Mouse (Mus musculus) midbrain, embryonic 15.5 days (tissue): ENCODE data around the gene Gsta2. TPM values are rescaled to one million over a fixed set of nuclear protein-coding genes. Genes with fewer than 3 reads are reported as not detected.
"Not testable (repeated sequence)": the region's sequence is repeated elsewhere in the genome, so short reads cannot be mapped to it uniquely, and the experiment has no call there.

Source experiments
- ATAC-seq: fragments of 200-750 bp; cut with Nextera tagmentation; replicated peaks from 2 replicates; pipeline ENCODE4 v1.8.0; 2017; ENCODE audit warnings: moderate TSS enrichment
- H3K27ac ChIP-seq: fragments of 300-500 bp; sonication (generic); 2 replicates; pipeline ENCODE4 v1.5.1; 2015; ENCODE audit warnings: mild to moderate bottlenecking, inconsistent platforms
- H3K27me3 ChIP-seq: fragments of 300-500 bp; sonication (generic); replicated peaks from 2 replicates; pipeline ENCODE4 v1.6.1; 2015; ENCODE audit warnings: inconsistent platforms
- H3K36me3 ChIP-seq: fragments of 300-500 bp; sonication (generic); replicated peaks from 2 replicates; pipeline ENCODE4 v1.6.1; 2015; ENCODE audit warnings: inconsistent platforms
- H3K4me1 ChIP-seq: fragments of 300-500 bp; sonication (generic); 2 replicates; pipeline ENCODE4 v1.6.1; 2015; ENCODE audit warnings: inconsistent platforms
- H3K4me2 ChIP-seq: fragments of 300-500 bp; sonication (generic); 2 replicates; pipeline ENCODE4 v1.6.1; 2015; ENCODE audit warnings: inconsistent platforms, mild to moderate bottlenecking, moderate library complexity
- H3K4me3 ChIP-seq: fragments of 300-500 bp; sonication (generic); 2 replicates; pipeline ENCODE4 v1.5.1; 2015; ENCODE audit warnings: mild to moderate bottlenecking, inconsistent platforms
- H3K9ac ChIP-seq: fragments of 300-500 bp; sonication (generic); 2 replicates; pipeline ENCODE4 v1.6.1; 2015; ENCODE audit warnings: mild to moderate bottlenecking, inconsistent platforms
- H3K9me3 ChIP-seq: fragments of 300-500 bp; sonication (generic); 2 replicates; pipeline ENCODE4 v1.6.1; 2016; ENCODE audit warnings: inconsistent platforms
- WGBS: fragments of 180-500 bp; shearing (Covaris S2); methylation state at CpG from one replicate; pipeline ENCODE4 v1.1.7; 2015; ENCODE audit warnings: mixed read lengths; 5-methylcytosine and 5-hydroxymethylcytosine counted together
- polyA plus RNA-seq: library from polyadenylated mRNA; unstranded; fragments of >200 nt; fragmentation: Nextera tagmentation; extraction: Ambion mirVana; gene quantifications from 2 replicates; pipeline ENCODE4 v1.2.1, GENCODE M21; 2015

The Gsta2 gene
- polyA plus RNA-seq, 1 experiment from 2014 or later = not detected

- H3K36me3 ChIP-seq, ATAC-seq, H3K27ac ChIP-seq, H3K27me3 ChIP-seq, H3K9me3 ChIP-seq, H3K4me3 ChIP-seq, H3K9ac ChIP-seq, H3K4me1 ChIP-seq, H3K4me2 ChIP-seq: not testable (repeated sequence)
- WGBS = 61% methylated on average over 1 of the region's 1 CpGs
These were observed 66.5 kb downstream of the Gsta2 start for GRCm38 (mm10) chr9:78289063-78289462.

- not testable (repeated sequence) for H3K4me3 ChIP-seq, H3K4me2 ChIP-seq, H3K9ac ChIP-seq, H3K4me1 ChIP-seq, H3K27ac ChIP-seq, ATAC-seq, H3K27me3 ChIP-seq, H3K9me3 ChIP-seq, H3K36me3 ChIP-seq
- WGBS = 91% methylated on average over 4 of the region's 4 CpGs
These were observed 73.4 kb downstream of the Gsta2 start for GRCm38 (mm10) chr9:78282002-78282711.

Other genes starting within 250 kb of the Gsta2 start
- gene Fbxo9, start 246.7 kb downstream of the Gsta2 start, polyA plus RNA-seq = 67.5 and 75.1 TPM in 2 replicates
- gene Ick, start 246.6 kb downstream of the Gsta2 start, polyA plus RNA-seq = 43.0 and 46.3 TPM in 2 replicates
- 15.7 and 21.0 TPM in 2 replicates for gene Gsta4, start 173.0 kb downstream of the Gsta2 start, polyA plus RNA-seq
- gene Gsta1, start 125.1 kb downstream of the Gsta2 start, polyA plus RNA-seq = not detected in 2 replicates
- gene Gm3776, start 98.7 kb downstream of the Gsta2 start, polyA plus RNA-seq = not detected in 2 replicates
- gene Gm10639, start 65.9 kb downstream of the Gsta2 start, polyA plus RNA-seq = not detected in 2 replicates
- not detected in 2 replicates for gene Omt2a, start 41.0 kb downstream of the Gsta2 start, polyA plus RNA-seq
- gene Omt2b, start 28.2 kb downstream of the Gsta2 start, polyA plus RNA-seq = not detected in 2 replicates
- gene Dppa5a, start 12.4 kb upstream of the Gsta2 start, polyA plus RNA-seq = 5.6 and 6.3 TPM in 2 replicates
- 6.3 and 6.5 TPM in 2 replicates for gene Ooep, start 22.9 kb upstream of the Gsta2 start, polyA plus RNA-seq
- gene Ddx43, start 40.0 kb upstream of the Gsta2 start, polyA plus RNA-seq = 0.41 and 0.47 TPM in 2 replicates
- gene Cgas, start 87.4 kb upstream of the Gsta2 start, polyA plus RNA-seq = 0.68 and 0.80 TPM in 2 replicates
- 28.8 and 30.8 TPM in 2 replicates for gene Mto1, start 92.4 kb upstream of the Gsta2 start, polyA plus RNA-seq
- gene Gm17324, start 93.0 kb upstream of the Gsta2 start, polyA plus RNA-seq = 2.2 and 2.4 TPM in 2 replicates
- gene Eef1a1, start 133.4 kb upstream of the Gsta2 start, polyA plus RNA-seq = 3,193 and 3,214 TPM in 2 replicates
- 17.8 and 18.6 TPM in 2 replicates for gene Slc17a5, start 232.3 kb upstream of the Gsta2 start, polyA plus RNA-seq